Mouse (Mus musculus): Measurements from ENCODE around the gene Bmp3.

Bmp3 gene

GRCm38 (mm10) chr5:98854264-98854626 is at the start of gene Bmp3:
TSS of gene Bmp3 (plus strand) at chr5:98854415.
- peak; percentile 36 for DNase-seq (ENCODE audit: low read depth, low spot score)

- no peak for DNase-seq (ENCODE audit: low read depth, low spot score)
These were observed 49.5 kb upstream of the Bmp3 start for GRCm38 (mm10) chr5:98804761-98805160.

- no peak for DNase-seq (ENCODE audit: low read depth, low spot score)
These were observed 47.7 kb upstream of the Bmp3 start for GRCm38 (mm10) chr5:98806492-98806891.

GRCm38 (mm10) chr5:98807022-98807421 is 47.2 kb upstream of the Bmp3 start:
- DNase-seq (ENCODE audit: low read depth, low spot score), result no peak

GRCm38 (mm10) chr5:98807953-98808352 is 46.3 kb upstream of the Bmp3 start:
- DNase-seq (ENCODE audit: low read depth, low spot score), result no peak

- no peak for DNase-seq (ENCODE audit: low read depth, low spot score)
These were observed 41.8 kb upstream of the Bmp3 start for GRCm38 (mm10) chr5:98812380-98812779.

- no peak for DNase-seq (ENCODE audit: low read depth, low spot score)
These were observed 38.9 kb upstream of the Bmp3 start for GRCm38 (mm10) chr5:98815269-98815668.

- DNase-seq (ENCODE audit: low read depth, low spot score), result no peak
These were observed 20.5 kb upstream of the Bmp3 start for GRCm38 (mm10) chr5:98833760-98834159.

GRCm38 (mm10) chr5:98834300-98834699 is 19.9 kb upstream of the Bmp3 start:
- DNase-seq (ENCODE audit: low read depth, low spot score), result no peak

GRCm38 (mm10) chr5:98842600-98843310 is 11.5 kb upstream of the Bmp3 start:
- no peak for DNase-seq (ENCODE audit: low read depth, low spot score)

- DNase-seq (ENCODE audit: low read depth, low spot score), result no peak
These were observed 9.6 kb upstream of the Bmp3 start for GRCm38 (mm10) chr5:98844664-98845063.

GRCm38 (mm10) chr5:98854627-98855564 is 681 bp downstream of the Bmp3 start:
- peak; percentile 59 for DNase-seq (ENCODE audit: low read depth, low spot score)

- peak; percentile 17 for DNase-seq (ENCODE audit: low read depth, low spot score)
These were observed 1.5 kb downstream of the Bmp3 start for GRCm38 (mm10) chr5:98855741-98856140.

GRCm38 (mm10) chr5:98856356-98856755 is 2.1 kb downstream of the Bmp3 start:
- DNase-seq (ENCODE audit: low read depth, low spot score), result no peak

GRCm38 (mm10) chr5:98863891-98864290 is 9.7 kb downstream of the Bmp3 start:
- DNase-seq (ENCODE audit: low read depth, low spot score), result peak; percentile 40

- DNase-seq (ENCODE audit: low read depth, low spot score), result no peak
These were observed 10.9 kb downstream of the Bmp3 start for GRCm38 (mm10) chr5:98865146-98865545.

GRCm38 (mm10) chr5:98876056-98876455 is 21.8 kb downstream of the Bmp3 start:
- DNase-seq (ENCODE audit: low read depth, low spot score), result no peak

- DNase-seq (ENCODE audit: low read depth, low spot score), result peak; percentile 50
These were observed 24.7 kb downstream of the Bmp3 start for GRCm38 (mm10) chr5:98878891-98879290.

- DNase-seq (ENCODE audit: low read depth, low spot score), result no peak
These were observed 27.9 kb downstream of the Bmp3 start for GRCm38 (mm10) chr5:98882096-98882495.

GRCm38 (mm10) chr5:98890544-98891050 is 36.4 kb downstream of the Bmp3 start:
- DNase-seq (ENCODE audit: low read depth, low spot score), result no peak

- DNase-seq (ENCODE audit: low read depth, low spot score), result no peak
These were observed 40.1 kb downstream of the Bmp3 start for GRCm38 (mm10) chr5:98894281-98894680.

- DNase-seq (ENCODE audit: low read depth, low spot score), result no peak
These were observed 43.7 kb downstream of the Bmp3 start for GRCm38 (mm10) chr5:98897946-98898345.

GRCm38 (mm10) chr5:98900926-98901325 is 46.7 kb downstream of the Bmp3 start:
- DNase-seq (ENCODE audit: low read depth, low spot score), result no peak

Measured in R1 (cell line).